Mouse (Mus musculus) CH12F3 (cell line): ENCODE measurements at regions not wholly inside any gene's neighbourhood (a gene's known extent, or its start where the extent isn't known, plus 50 kb on each side); places are given as distances from the start of the nearest gene placed in this dataset.

Experiments
- in situ Hi-C: fragments of 300-500 bp; cut with MboI; formaldehyde crosslinking; loops from 2 replicates; pipeline ENCODE4 v1.14.3; 2020; ENCODE audit warnings: low sequenced_read_pairs

DNA sequence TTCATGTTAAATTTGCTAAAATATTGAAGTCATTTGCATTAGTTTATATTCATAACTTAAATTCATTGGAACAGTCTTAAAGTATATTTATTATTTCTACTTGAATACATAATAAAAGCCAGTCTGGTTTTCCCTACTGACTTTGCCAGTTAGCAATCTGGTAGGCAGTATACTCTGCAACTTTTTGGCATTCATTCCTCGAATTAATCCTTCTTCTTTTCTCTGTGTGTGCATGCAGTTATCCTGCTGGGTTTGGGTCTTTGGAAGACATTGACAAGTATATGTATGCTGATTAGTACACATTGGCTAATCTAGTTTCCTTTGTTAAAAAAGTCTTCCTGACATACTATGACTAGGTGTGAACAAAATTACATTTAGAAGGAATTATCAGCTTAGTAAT, 336.1 kb upstream of the Alcam start:
- in situ Hi-C loops: no loop called here

DNA sequence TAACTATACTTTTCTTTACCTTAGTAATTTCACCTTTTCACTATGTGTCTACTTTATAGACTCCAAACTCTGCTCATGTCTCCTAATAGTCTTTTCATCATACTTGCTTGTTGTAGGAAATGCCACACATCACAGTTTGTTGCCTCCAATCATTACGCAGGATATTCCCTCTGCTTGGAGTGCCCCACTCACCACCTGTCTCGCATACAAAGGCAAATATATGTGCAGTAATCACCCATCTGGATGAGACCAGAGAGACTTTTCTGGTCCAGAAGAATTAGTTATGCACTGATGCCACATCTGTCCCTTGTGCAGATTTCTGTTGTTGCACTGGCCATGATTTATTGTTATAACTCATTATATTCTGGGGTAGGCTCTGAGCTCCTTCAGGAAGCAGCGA, 293.9 kb upstream of the Alcam start:
- in situ Hi-C loops: no loop called here

DNA sequence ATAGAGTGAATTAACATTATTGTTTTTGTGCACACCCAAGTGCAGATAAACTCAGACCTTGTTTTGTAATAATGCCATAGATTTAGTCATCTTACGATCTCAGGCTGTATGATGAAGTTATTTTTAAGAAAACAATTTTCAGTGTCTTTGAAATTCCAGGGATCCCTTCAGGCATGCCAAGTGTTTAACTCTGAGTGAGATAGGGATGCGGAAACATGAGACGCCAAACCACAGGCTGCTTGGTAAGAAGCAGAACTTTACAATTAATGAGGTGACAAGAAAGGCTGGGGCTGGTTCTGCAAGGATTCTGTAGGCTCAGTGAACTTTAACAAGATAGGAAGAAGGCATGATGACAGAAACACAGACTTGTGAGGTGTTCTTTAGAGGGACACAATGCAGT, 292.3 kb upstream of the Alcam start:
- in situ Hi-C loops: no loop called here

DNA sequence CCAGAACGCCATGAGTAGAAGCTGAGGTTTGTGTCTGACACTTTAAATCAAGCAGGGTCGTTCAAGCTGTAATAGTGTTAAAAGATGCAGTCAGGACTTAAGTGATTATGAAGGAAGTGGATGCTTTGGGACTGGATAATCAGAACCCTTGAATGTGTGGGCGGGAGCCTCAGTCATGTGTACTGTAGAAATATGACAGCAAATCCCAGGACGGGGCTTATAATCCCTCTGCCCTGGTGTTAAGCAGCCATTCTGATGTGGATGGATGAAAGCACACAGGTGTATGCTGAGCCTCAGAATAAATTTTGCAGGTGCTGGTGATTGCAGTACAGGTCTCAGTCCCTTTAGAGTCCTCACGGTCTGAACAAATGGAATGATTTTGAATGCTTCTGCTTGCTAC, 290.8 kb upstream of the Alcam start:
- in situ Hi-C loops: no loop called here

DNA sequence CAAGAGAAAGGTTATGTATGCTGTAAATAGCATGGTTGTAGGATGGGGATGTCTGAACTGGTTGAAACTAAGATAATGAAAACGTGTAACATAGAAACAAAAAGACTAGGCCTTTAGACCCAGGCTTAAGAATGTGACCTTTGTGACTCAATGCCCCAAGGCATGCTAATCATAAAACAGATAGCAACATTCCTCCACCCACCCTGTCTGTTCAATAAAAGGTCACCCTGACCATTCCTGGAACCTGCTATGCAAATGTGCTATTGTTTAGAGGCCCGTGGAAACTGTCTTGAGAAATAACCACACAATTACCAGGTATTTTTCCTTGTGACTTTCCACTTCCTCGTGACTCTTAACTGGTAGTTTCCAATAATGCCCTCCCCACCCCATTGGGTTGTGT, 288.3 kb upstream of the Alcam start:
- in situ Hi-C loops: no loop called here

DNA sequence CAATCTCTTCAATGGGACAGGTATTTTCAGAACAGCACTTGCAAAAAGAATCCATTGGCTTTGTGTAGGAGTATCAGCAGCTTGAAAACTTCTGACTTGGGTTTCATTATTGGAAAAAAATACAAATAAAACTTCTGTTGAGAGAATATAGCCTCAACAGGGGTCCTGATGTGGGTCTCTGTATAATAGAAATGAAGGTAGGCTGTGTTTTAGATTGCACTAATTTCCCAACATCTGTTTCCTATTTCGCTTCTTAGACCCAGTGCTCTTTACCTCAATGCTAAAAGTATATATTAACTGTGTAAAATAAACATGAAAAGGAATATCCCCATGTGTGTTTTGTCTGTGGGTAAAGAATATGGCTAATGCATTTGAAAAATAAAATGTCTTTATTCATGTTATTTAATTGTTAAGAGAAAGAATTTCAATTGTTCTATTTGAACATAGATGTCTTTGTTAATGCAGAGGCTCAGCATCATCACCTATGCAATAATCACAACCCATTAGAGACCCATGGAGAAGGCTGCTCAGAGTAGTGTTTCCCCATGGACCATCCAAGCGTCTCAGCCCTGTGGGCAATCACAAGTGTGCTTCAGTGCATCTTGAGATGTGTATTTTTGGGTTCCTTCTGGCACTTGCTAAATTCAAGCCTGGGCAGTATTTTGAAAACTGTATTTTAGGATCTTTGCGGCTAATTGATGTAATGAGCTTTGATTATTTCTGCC, 272.4 kb upstream of the Alcam start:
- in situ Hi-C loops: no loop called here

DNA sequence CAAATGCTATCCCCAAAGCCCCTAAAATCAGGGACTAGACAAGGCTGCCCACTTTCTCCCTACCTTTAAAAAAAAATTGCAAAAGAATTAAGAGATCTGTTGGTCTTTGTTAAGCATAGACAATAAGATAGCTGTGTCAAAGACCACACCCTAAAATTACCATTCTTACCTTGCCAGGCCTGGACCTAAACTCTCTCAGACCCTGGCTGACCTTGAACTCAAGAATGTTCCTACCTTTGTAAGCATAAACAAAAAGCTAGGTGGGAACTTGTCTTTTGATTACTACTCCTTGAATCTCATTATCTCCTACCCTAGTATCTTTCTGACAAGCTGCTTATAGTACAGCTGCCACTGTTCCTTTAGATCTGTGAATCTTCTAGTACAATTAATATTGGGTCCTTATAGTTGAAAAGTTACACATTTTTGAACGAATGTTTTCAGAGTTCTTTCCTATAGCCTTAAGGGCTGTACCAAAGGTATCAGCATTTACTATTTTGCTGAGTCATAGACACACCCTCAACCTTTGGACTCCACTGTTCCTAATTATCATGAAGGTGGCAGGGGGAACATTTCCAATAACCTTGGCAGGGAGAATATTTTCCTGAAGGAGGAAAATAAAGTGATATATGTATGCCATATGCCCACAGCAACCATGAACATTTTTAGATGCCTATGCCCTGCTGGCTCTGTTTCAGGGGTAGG, 264.5 kb upstream of the Alcam start:
- in situ Hi-C loops: no loop called here

DNA sequence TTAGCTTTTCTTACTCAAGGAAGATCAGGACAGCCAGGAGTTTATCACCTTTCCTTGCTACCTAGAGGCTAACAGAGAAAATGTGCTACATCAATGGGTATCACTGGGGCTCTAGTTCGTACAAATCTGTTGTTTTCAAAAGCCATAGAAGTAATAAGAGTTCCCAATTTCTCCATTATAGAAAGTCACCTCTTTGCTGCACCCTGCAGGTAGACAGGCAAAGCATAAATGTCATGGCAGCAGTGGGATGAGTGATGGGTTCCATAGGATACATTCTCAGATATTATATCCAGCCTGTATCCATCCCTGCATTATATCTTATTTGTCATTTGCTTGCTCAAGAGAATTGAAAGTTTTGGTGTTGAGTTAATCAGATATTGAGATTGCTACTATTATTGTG, 236.4 kb upstream of the Alcam start:
- in situ Hi-C loops: no loop called here

DNA sequence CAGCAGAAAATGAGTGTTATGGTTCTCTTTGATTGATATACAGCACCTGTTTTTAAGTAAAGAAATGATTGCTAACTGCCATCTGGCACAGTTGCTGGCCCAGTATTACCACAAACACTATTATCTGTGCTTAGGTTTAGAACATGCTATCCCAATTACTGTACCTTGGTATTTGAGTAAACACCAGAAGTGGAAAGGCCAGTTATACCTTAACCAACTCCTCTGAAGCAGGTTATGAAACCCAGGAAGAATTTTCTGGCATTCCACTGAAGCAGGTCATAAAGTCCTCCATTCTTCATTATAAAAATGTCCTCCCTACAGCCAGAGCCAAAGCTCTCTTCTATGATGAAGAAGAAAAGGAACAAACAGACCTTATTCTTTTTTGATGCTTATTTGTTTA, 201.0 kb upstream of the Alcam start:
- in situ Hi-C loops: no loop called here
